Mouse (Mus musculus): ENCODE data around the gene Gltp.

GRCm38 (mm10) chr5:114689700-114690366 lies 951 bp downstream of the Gltp start:
- TF ChIP-seq EP300 (IDR thresholded peaks at IDR 0.05; ENCODE audit: low read depth): no peak
- no peak for TF ChIP-seq CTCF (IDR thresholded peaks at IDR 0.05; ENCODE audit: low read depth)

Data from liver, postnatal 0 days (tissue).